Mouse (Mus musculus): ENCODE results near the gene Nutm1.

DNA sequence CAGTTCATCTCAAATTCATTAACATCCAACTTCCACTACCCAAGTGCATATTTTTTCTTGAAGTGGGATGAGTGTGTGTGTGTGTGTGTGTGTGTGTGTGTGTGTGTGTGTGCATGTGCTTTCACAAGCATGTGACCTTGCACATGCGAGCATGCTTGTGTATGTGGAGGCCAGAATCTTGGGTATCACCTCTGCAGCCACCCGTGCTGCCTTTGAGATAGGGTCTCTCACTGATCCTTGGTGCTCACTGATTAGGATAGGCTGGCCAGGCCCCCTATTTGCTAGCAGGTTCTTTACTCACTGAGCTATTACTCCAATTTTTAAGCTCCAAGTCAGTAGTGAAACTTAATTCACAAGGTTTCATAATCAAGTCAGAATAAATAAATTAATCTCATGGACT, 13.8 kb upstream of the Nutm1 start:
- TF ChIP-seq POLR2A (IDR thresholded peaks at IDR 0.05; ENCODE audit: extremely low read depth, insufficient read depth, low read length) (no peak), CTCF (IDR thresholded peaks at IDR 0.05; ENCODE audit: low read depth, low read length) (no peak)
